14 mouse cellular contexts compared by ENCODE assay signal in genomic region chr6:69879286-69879685, GRCm38 (mm10).
"Had no signal": no experiment of that assay in that cellular context is flagged by ENCODE, and none has a peak within 500 bp of the region (broad histone marks: within the 10 kb centered on the region; RNA-seq: fewer than 3 reads in every experiment).

No protein-coding gene starts in this region.

- H3K9me3 ChIP-seq: kidney, embryonic 15.5 days; limb, embryonic 13.5 days; midbrain, embryonic 12.5 days; neural tube, embryonic 15.5 days had no signal

- DNase-seq: kidney, adult 18-20 months; kidney, postnatal 14 days; left cerebral cortex, postnatal 4 days; lung, adult 18-20 months; right cerebral cortex, postnatal 4 days; spleen, adult 18-20 months; thymus, adult 2 months; thymus, postnatal 25 days had no signal

- H3K4me1 ChIP-seq: kidney, embryonic 15.5 days; limb, embryonic 13.5 days; midbrain, embryonic 12.5 days; neural tube, embryonic 15.5 days had no signal

- H3K9ac ChIP-seq: kidney, embryonic 15.5 days; limb, embryonic 13.5 days; liver, embryonic 14.5 days; midbrain, embryonic 12.5 days; neural tube, embryonic 15.5 days had no signal

- H3K27me3 ChIP-seq: kidney, embryonic 15.5 days; limb, embryonic 13.5 days; midbrain, embryonic 12.5 days; neural tube, embryonic 15.5 days had no signal

- H3K27ac ChIP-seq: kidney, embryonic 15.5 days; limb, embryonic 13.5 days; liver, embryonic 14.5 days; midbrain, embryonic 12.5 days; neural tube, embryonic 15.5 days had no signal

- H3K4me3 ChIP-seq: kidney, embryonic 15.5 days; limb, embryonic 13.5 days; midbrain, embryonic 12.5 days; myocyte; neural tube, embryonic 15.5 days had no signal

- H3K4me2 ChIP-seq: kidney, embryonic 15.5 days; limb, embryonic 13.5 days; midbrain, embryonic 12.5 days; neural tube, embryonic 15.5 days had no signal

- H3K36me3 ChIP-seq: kidney, embryonic 15.5 days; limb, embryonic 13.5 days; midbrain, embryonic 12.5 days; neural tube, embryonic 15.5 days had no signal
